Mouse (Mus musculus): ENCODE measurements around the gene Kctd2. TPM values are rescaled to one million over a fixed set of nuclear protein-coding genes. Genes with fewer than 3 reads are reported as not detected.
"Not testable (repeated sequence)": the region's sequence is repeated elsewhere in the genome, so short reads cannot be mapped to it uniquely, and the experiment has no call there.

Kctd2 gene
- polyA plus RNA-seq, 1 experiment from 2014 or later = 34.8 TPM

DNA sequence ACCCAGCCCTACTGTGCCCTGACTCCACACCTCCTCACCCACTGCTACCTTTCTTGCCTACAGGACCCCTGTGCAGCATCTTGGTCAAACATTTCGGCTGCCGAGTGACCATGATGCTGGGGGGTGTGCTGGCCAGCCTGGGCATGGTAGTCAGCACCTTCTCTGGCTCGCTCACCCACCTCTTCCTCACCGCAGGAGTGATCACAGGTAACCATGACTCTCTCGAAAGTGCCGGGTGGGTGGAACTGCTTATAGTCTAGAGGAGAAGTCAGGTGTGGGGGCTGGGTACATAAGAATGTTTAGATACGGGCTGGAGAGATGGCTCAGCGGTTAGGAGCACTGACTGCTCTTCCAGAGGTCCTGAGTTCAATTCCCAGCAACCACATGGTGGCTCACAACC is 44.9 kb downstream of the Kctd2 start:
- Histone ChIP-seq H3K9ac (no peak overlapping the region), H3K36me3 (replicated peaks) (no peaks in the 10 kb centered on the region), H3K4me3 (no peak overlapping the region), H3K4me2 (no peak overlapping the region), H3K4me1 (no peaks in the 10 kb centered on the region), H3K27me3 (replicated peaks) (no peaks in the 10 kb centered on the region), H3K27ac (no peak overlapping the region), H3K9me3 (no peaks in the 10 kb centered on the region)
- no peak for ATAC-seq (replicated peaks)
- WGBS = 91% methylated on average over 8 of the region's 8 CpGs

DNA sequence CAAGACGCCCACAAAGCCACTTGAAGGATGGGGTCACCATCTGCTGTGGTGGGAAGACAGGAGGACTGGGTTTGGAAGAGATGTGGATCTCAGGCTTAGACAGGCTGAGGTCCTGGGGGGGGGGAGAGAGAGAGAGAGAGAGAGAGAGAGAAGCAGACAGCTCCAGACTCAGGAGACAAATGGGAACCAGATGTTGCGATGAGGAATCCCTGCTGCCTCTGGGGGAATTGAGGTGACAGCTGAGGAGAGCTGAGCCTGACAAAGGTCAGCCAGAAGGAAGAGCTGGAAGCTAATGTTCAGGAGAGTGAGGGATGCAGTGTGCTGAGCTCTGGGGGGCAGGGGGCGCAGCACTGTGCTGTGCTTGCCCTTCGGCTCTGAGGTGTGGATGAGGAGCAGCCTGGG is 47.3 kb downstream of the Kctd2 start:
- no peaks in the 10 kb centered on the region for H3K27me3 ChIP-seq (replicated peaks)
- H3K4me2 ChIP-seq = no peak overlapping the region
- no peaks in the 10 kb centered on the region for H3K4me1 ChIP-seq
- no peak overlapping the region for H3K4me3 ChIP-seq
- no peaks in the 10 kb centered on the region for H3K36me3 ChIP-seq (replicated peaks)
- WGBS = 55% methylated on average over 4 of the region's 4 CpGs
- ATAC-seq (replicated peaks) = no peak
- no peaks in the 10 kb centered on the region for H3K9me3 ChIP-seq
- H3K27ac ChIP-seq = no peak overlapping the region
- H3K9ac ChIP-seq = no peak overlapping the region

DNA sequence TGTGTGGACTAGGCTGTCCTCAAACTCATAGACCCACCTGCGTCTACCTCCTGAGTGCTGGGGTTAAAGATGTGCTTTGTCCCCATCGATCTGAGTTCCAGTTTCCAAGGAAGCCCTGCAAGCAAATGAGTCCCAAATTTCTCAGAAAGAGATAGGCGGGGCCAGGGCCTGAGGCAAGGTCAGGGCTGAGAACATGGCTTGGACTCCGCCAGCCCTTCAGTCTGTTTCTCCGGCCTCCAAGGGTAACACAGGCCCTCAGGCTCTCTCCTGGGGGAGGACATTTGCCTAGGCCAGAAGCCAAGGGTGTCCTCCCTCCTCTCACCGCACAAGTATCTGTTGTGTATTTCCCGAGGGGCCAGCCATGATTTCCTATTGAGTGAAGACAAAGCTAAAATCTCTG is 52.3 kb downstream of the Kctd2 start:
- H3K27me3 ChIP-seq (replicated peaks) = no peaks in the 10 kb centered on the region
- WGBS = 82% methylated on average over 7 of the region's 7 CpGs
- H3K36me3 ChIP-seq (replicated peaks) = no peaks in the 10 kb centered on the region
- no peak for ATAC-seq (replicated peaks)
- no peak overlapping the region for H3K4me2 ChIP-seq
- H3K9ac ChIP-seq = no peak overlapping the region
- no peaks in the 10 kb centered on the region for H3K9me3 ChIP-seq
- H3K4me1 ChIP-seq = peaks cover 29% of the 10 kb centered on the region
- H3K27ac ChIP-seq = no peak overlapping the region
- H3K4me3 ChIP-seq = no peak overlapping the region

DNA sequence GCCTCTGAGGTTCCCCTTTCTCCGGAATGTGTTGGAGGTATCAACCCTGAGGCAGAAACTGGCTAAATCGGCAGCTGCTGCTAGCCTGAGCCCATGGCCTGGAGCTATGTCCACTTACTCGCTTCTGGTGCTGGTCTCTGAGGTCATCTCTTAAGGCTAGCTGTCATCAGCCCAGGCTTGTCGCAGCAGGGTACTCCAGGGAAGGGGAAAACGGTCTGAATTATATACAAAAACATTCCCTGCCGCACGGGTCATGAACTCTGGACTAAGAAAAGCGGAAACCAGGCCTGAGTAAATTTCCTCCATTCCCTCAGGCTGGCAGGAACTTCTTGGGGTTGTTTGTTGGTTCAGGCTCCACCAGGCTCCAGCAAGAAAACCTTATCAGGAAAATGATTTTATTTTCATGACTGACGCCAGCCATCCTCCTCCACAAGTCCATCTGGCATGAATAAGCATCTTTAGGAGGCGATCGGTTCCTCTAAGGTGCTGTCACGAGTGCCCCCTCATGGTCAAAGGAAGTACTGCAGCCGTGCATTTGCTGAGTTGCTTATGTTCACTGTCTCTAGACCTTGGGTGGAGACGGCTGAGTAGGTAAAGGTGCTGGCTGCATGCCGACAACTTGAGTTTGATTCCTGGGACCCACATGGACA is 53.8 kb downstream of the Kctd2 start:
- Histone ChIP-seq H3K9ac (peak overlapping the region; percentile 12; the same call in 1 of the 2 replicates), H3K4me2 (peak overlapping the region; percentile 13; the same call in 1 of the 2 replicates), H3K27me3 (replicated peaks) (no peaks in the 10 kb centered on the region), H3K9me3 (no peaks in the 10 kb centered on the region), H3K4me1 (peaks cover 33% of the 10 kb centered on the region), H3K27ac (peak overlapping the region; percentile 47), H3K36me3 (replicated peaks) (no peaks in the 10 kb centered on the region), H3K4me3 (0 out of 2 replicates have a peak overlapping the region, but pooled peaks have one; percentile 3)
- WGBS = 25% methylated on average over 15 of the region's 15 CpGs
- ATAC-seq (replicated peaks) = peak; percentile 18; the same call in 1 of the 2 replicates

DNA sequence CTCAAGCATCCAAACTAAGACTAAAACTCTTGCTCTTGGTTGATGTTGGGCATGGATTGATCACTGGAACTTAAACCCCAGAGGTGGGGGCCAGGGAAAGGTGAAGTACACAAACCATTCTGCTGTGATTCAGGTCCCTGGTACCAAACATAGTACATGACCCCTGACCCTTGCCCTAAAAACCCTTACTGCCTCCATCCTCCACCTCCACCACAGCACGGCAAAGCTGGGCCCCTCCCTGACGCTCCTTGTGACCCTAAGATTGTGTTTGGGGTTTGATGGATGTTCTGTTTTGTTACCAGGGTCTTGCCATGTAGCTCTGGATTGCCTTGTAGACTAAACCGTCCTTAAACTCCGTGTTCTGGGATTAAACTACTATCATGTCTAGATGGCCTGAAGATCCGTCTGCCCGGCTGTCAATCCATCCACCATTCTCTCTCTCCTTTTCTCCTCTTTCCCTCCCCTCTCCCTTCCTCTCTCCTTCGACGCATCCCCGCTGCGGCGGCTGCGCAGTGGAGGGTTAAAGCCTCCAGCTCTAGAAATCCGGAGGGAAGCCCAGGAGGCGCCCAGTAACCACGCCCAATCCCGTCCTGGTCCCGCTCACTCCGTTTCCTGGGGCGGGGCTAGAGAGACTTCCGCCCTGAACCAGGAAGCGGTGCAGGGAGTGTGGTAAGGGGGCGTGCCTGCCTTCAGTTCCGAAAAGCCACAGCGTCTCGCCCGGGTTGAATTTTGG is 55.3 kb downstream of the Kctd2 start, which contains the start of gene Armc7:
Gene Armc7, plus strand, starts transcription at position 643 of the 733 bp plus-strand sequence.
- Histone ChIP-seq H3K9me3 (no peaks in the 10 kb centered on the region), H3K27ac (peak within 1 kb of the TSS; percentile 87), H3K4me2 (peak within 1 kb of the TSS; percentile 96), H3K4me1 (peaks cover 33% of the 10 kb centered on the region), H3K4me3 (peak within 1 kb of the TSS; percentile 89), H3K36me3 (replicated peaks) (0 out of 2 replicates have a peak, but pooled peaks cover 3% of the 10 kb centered on the region), H3K27me3 (replicated peaks) (no peaks in the 10 kb centered on the region), H3K9ac (peak within 1 kb of the TSS; percentile 73)
- peak; percentile 97 for ATAC-seq (replicated peaks)
- WGBS = 1% methylated on average over 26 of the region's 26 CpGs

DNA sequence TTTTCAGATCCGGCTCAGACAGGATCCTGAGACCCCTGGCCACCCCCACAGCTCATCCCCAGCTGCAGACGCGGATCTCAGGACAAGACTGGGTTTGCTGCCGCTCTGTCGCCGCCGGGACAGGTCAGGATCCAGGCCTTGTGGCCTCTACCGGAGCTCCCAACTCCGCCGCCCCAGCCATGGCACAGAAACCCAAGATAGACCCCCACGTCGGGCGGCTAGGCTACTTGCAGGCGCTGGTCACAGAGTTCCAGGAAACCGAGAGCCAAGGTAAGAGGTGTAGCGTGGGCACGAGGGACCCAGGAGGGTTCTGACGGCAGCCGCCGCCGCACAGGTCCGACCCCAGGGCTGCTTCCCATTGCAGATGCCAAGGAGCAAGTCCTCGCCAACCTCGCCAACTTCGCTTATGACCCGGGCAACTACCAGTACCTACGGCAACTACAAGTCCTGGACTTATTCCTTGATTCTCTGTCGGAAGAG is 55.9 kb downstream of the Kctd2 start:
- 4% methylated on average over 28 of the region's 28 CpGs for WGBS
- Histone ChIP-seq H3K4me1 (peaks cover 33% of the 10 kb centered on the region), H3K27me3 (replicated peaks) (no peaks in the 10 kb centered on the region), H3K9me3 (no peaks in the 10 kb centered on the region), H3K4me3 (peak overlapping the region; percentile 89), H3K36me3 (replicated peaks) (0 out of 2 replicates have a peak, but pooled peaks cover 3% of the 10 kb centered on the region), H3K4me2 (peak overlapping the region; percentile 96), H3K27ac (peak overlapping the region; percentile 87), H3K9ac (peak overlapping the region; percentile 73)
- ATAC-seq (replicated peaks) = peak; percentile 49

DNA sequence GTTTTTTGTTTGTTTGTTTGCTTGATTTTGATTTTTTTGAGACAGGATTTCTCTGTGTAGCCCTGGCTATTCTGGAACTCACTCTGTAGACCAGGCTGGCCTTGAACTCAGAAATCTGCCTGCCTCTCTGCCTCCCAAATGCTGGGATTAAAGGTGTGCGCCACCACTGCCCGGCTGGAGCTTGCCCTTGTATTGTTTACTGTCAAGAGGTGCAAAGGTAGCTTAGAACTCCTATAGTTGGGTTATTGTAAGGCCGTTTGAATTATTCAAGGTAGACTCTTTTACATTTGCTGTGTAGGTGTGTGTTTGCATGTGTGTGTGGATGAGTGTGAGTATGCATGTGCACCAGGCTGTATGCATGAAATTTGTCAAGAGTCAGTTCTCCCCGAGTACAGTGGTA is 56.7 kb downstream of the Kctd2 start:
- H3K4me2 ChIP-seq = peak overlapping the region; percentile 96
- H3K36me3 ChIP-seq (replicated peaks); ATAC-seq (replicated peaks); H3K27ac ChIP-seq; H3K27me3 ChIP-seq (replicated peaks); H3K9me3 ChIP-seq: not testable (repeated sequence)
- 82% methylated on average over 4 of the region's 4 CpGs for WGBS
- 0 out of 2 replicates have a peak overlapping the region, but pooled peaks have one; percentile 4 for H3K9ac ChIP-seq
- peak overlapping the region; percentile 89 for H3K4me3 ChIP-seq
- H3K4me1 ChIP-seq = peaks cover 33% of the 10 kb centered on the region

DNA sequence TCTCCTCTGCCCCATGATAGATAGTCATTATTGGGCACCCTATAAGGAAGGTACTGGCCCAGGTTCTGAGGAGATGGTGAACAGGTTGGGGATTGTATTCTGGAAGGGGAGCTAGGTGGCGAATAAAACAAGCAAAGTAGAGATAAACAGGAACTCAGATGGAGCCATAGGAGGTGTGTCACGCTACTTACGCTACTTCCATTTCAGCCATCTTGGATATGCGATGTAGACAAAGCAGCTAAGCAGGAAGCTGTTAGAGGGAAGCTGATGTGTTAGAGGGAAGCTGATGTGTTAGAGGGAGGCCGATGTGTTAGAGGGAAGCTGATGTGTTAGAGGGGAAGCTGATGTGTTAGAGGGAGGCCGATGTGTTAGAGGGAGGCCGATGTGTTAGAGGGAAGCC is 57.5 kb downstream of the Kctd2 start:
- 91% methylated on average over 7 of the region's 7 CpGs for WGBS
- Histone ChIP-seq H3K4me2 (peak overlapping the region; percentile 96; the same call in 1 of the 2 replicates), H3K4me1 (peaks cover 33% of the 10 kb centered on the region), H3K9ac (0 out of 2 replicates have a peak overlapping the region, but pooled peaks have one; percentile 4)
- H3K27me3 ChIP-seq (replicated peaks); H3K9me3 ChIP-seq; H3K27ac ChIP-seq; H3K4me3 ChIP-seq; H3K36me3 ChIP-seq (replicated peaks); ATAC-seq (replicated peaks): not testable (repeated sequence)

DNA sequence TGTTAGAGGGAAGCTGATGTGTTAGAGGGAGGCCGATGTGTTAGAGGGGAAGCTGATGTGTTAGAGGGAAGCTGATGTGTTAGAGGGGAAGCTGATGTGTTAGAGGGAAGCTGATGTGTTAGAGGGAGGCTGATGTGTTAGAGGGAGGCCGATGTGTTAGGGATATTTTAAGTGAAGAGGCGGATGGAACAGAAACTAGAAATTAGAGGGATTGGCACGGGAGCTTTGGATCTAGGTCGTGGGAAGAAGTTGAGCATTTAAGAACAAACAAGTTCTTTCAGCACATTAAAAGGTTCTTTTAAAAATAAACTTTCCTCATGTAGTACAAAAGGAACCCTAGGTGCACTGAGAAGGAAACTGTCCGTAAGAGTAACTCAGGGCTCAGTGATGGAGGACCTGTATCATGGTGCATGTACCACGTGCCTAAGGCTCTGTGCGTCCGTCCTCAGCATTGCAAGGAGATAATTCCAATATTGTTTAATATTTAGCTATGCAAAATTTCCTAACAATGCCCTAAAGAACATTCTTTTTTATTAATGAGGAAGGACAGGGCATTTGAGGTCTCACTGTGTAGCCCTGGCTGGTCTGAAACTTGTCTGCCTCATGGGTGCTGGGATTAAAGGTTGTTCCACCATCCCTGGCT is 58.5 kb downstream of the Kctd2 start:
- 89% methylated on average over 9 of the region's 9 CpGs for WGBS
- no peak overlapping the region for H3K4me3 ChIP-seq
- ATAC-seq (replicated peaks) = no peak
- no peak overlapping the region for H3K4me2 ChIP-seq
- no peaks in the 10 kb centered on the region for H3K9me3 ChIP-seq
- peaks cover 32% of the 10 kb centered on the region for H3K4me1 ChIP-seq
- no peaks in the 10 kb centered on the region for H3K27me3 ChIP-seq (replicated peaks)
- no peak overlapping the region for H3K9ac ChIP-seq
- no peak overlapping the region for H3K27ac ChIP-seq
- H3K36me3 ChIP-seq (replicated peaks) = 0 out of 2 replicates have a peak, but pooled peaks cover 6% of the 10 kb centered on the region

Small RNA genes lying within 50 kb of the gene (microRNA-seq; reads per million reads assigned to microRNA genes)
- gene Mir3968 = not detected

Other genes with a start within 250 kb of the Kctd2 start
- 12.6 and 15.3 TPM in 2 replicates for gene Tmem104, start 232.6 kb upstream of the Kctd2 start, polyA plus RNA-seq (2015; fragmentation: Nextera tagmentation; extraction: Ambion mirVana)
- gene Nat9, start 232.3 kb upstream of the Kctd2 start, polyA plus RNA-seq (2015; fragmentation: Nextera tagmentation; extraction: Ambion mirVana) = 22.5 and 25.5 TPM in 2 replicates
- 0.21 and 0.26 TPM in 2 replicates for gene Grin2c, start 152.9 kb upstream of the Kctd2 start, polyA plus RNA-seq (2015; fragmentation: Nextera tagmentation; extraction: Ambion mirVana)
- gene Fdxr, start 143.1 kb upstream of the Kctd2 start, polyA plus RNA-seq (2015; fragmentation: Nextera tagmentation; extraction: Ambion mirVana) = 21.5 and 22.1 TPM in 2 replicates
- 0.96 and 1.0 TPM in 2 replicates for gene Fads6, start 122.5 kb upstream of the Kctd2 start, polyA plus RNA-seq (2015; fragmentation: Nextera tagmentation; extraction: Ambion mirVana)
- gene Otop2, start 113.0 kb upstream of the Kctd2 start, polyA plus RNA-seq (2015; fragmentation: Nextera tagmentation; extraction: Ambion mirVana) = 0.17 TPM in 1 of 2 replicates, not detected in the other
- gene Ush1g, start 98.1 kb upstream of the Kctd2 start, polyA plus RNA-seq (2015; fragmentation: Nextera tagmentation; extraction: Ambion mirVana) = 0.09 and 0.18 TPM in 2 replicates
- gene Otop3, start 85.4 kb upstream of the Kctd2 start, polyA plus RNA-seq (2015; fragmentation: Nextera tagmentation; extraction: Ambion mirVana) = 0.75 and 0.90 TPM in 2 replicates
- 67.0 and 67.2 TPM in 2 replicates for gene Hid1, start 52.4 kb upstream of the Kctd2 start, polyA plus RNA-seq (2015; fragmentation: Nextera tagmentation; extraction: Ambion mirVana)
- 26.9 and 27.3 TPM in 2 replicates for gene Cdr2l, start 38.2 kb upstream of the Kctd2 start, polyA plus RNA-seq (2015; fragmentation: Nextera tagmentation; extraction: Ambion mirVana)
- 182 and 191 TPM in 2 replicates for gene Mrpl58, start 16.4 kb upstream of the Kctd2 start, polyA plus RNA-seq (2015; fragmentation: Nextera tagmentation; extraction: Ambion mirVana)
- gene Atp5h, start 166 bp upstream of the Kctd2 start, polyA plus RNA-seq (2015; fragmentation: Nextera tagmentation; extraction: Ambion mirVana) = 782 and 789 TPM in 2 replicates
- not detected in 2 replicates for gene Trim80, start 20.4 kb downstream of the Kctd2 start, polyA plus RNA-seq (2015; fragmentation: Nextera tagmentation; extraction: Ambion mirVana)
- 0.09 and 0.42 TPM in 2 replicates for gene Slc16a5, start 42.3 kb downstream of the Kctd2 start, polyA plus RNA-seq (2015; fragmentation: Nextera tagmentation; extraction: Ambion mirVana)
- gene Armc7, start 55.5 kb downstream of the Kctd2 start, polyA plus RNA-seq (2015; fragmentation: Nextera tagmentation; extraction: Ambion mirVana) = 20.6 and 20.9 TPM in 2 replicates
- gene Nt5c, start 71.7 kb downstream of the Kctd2 start, polyA plus RNA-seq (2015; fragmentation: Nextera tagmentation; extraction: Ambion mirVana) = 98.4 and 108 TPM in 2 replicates
- 1,600 and 1,616 TPM in 2 replicates for gene Jpt1, start 94.3 kb downstream of the Kctd2 start, polyA plus RNA-seq (2015; fragmentation: Nextera tagmentation; extraction: Ambion mirVana)
- 990 and 1,015 TPM in 2 replicates for gene Sumo2, start 116.1 kb downstream of the Kctd2 start, polyA plus RNA-seq (2015; fragmentation: Nextera tagmentation; extraction: Ambion mirVana)
- 106 and 118 TPM in 2 replicates for gene Nup85, start 144.3 kb downstream of the Kctd2 start, polyA plus RNA-seq (2015; fragmentation: Nextera tagmentation; extraction: Ambion mirVana)
- gene Mrps7, start 183.8 kb downstream of the Kctd2 start, polyA plus RNA-seq (2015; fragmentation: Nextera tagmentation; extraction: Ambion mirVana) = 70.0 and 74.3 TPM in 2 replicates
- gene Gga3, start 183.9 kb downstream of the Kctd2 start, polyA plus RNA-seq (2015; fragmentation: Nextera tagmentation; extraction: Ambion mirVana) = 37.5 and 38.1 TPM in 2 replicates
- gene Mif4gd, start 192.8 kb downstream of the Kctd2 start, polyA plus RNA-seq (2015; fragmentation: Nextera tagmentation; extraction: Ambion mirVana) = 11.2 and 12.9 TPM in 2 replicates
- 43.5 and 44.5 TPM in 2 replicates for gene Slc25a19, start 208.2 kb downstream of the Kctd2 start, polyA plus RNA-seq (2015; fragmentation: Nextera tagmentation; extraction: Ambion mirVana)

Data from midbrain, embryonic 15.5 days (tissue).